Mouse (Mus musculus) liver, embryonic 11.5 days (tissue): Measurements from ENCODE around the gene Irgc1. TPM values are rescaled to one million over a fixed set of nuclear protein-coding genes. Genes with fewer than 3 reads are reported as not detected.

Source experiments
- ATAC-seq: fragments of 200-750 bp; cut with Nextera tagmentation; replicated peaks from 2 replicates; pipeline ENCODE4 v1.8.0; 2017; ENCODE audit warnings: moderate number of reproducible peaks, mild to moderate bottlenecking, moderate TSS enrichment, moderate library complexity; ENCODE audit not compliant: low FRiP score
- DNase-seq: peaks from one replicate; pipeline ENCODE4 v3.0.0-alpha.2; 2017; ENCODE audit warnings: low spot score
- H3K27ac ChIP-seq: fragments of 300-500 bp; sonication (generic); 2 replicates; pipeline ENCODE4 v1.5.1; 2014; ENCODE audit warnings: mild to moderate bottlenecking, low read depth, low read length, control low read depth
- H3K27me3 ChIP-seq: fragments of 300-500 bp; sonication (generic); replicated peaks from 2 replicates; pipeline ENCODE4 v1.6.1; 2014; ENCODE audit warnings: low read length, mixed read lengths; ENCODE audit not compliant: control insufficient read depth, insufficient read depth
- H3K36me3 ChIP-seq: fragments of 300-500 bp; sonication (generic); 2 replicates; pipeline ENCODE4 v1.6.1; 2014; ENCODE audit warnings: mild to moderate bottlenecking, low read length, moderate library complexity, mixed read lengths; ENCODE audit not compliant: control insufficient read depth, insufficient read depth
- H3K4me1 ChIP-seq: fragments of 300-500 bp; sonication (generic); replicated peaks from 2 replicates; pipeline ENCODE4 v1.6.1; 2014; ENCODE audit warnings: low read length, mixed read lengths; ENCODE audit not compliant: control insufficient read depth, insufficient read depth
- H3K4me2 ChIP-seq: fragments of 300-500 bp; sonication (generic); 2 replicates; pipeline ENCODE4 v1.6.1; 2014; ENCODE audit warnings: mild to moderate bottlenecking, control low read depth, moderate library complexity
- H3K4me3 ChIP-seq: fragments of 300-500 bp; sonication (generic); 2 replicates; pipeline ENCODE4 v1.5.1; 2014; ENCODE audit warnings: low read depth, low read length, control low read depth
- H3K9ac ChIP-seq: fragments of 300-500 bp; sonication (generic); 2 replicates; pipeline ENCODE4 v1.6.1; 2014; ENCODE audit warnings: low read depth, low read length, control low read depth
- H3K9me3 ChIP-seq: fragments of 300-500 bp; sonication (generic); 2 replicates; pipeline ENCODE4 v1.6.1; 2016; ENCODE audit warnings: low read length, inconsistent platforms, mixed read lengths; ENCODE audit not compliant: control insufficient read depth
- WGBS: fragments of 180-500 bp; shearing (Covaris S2); extraction: QIAGEN DNeasy Blood & Tissue Kit; methylation state at CpG from one replicate; pipeline ENCODE4 v1.1.7; 2014; 5-methylcytosine and 5-hydroxymethylcytosine counted together
- polyA plus RNA-seq: library from polyadenylated mRNA; unstranded; fragments of >200 nt; fragmentation: Nextera tagmentation; extraction: Ambion mirVana; gene quantifications from 2 replicates; pipeline ENCODE4 v1.2.1, GENCODE M21; 2014

The Irgc1 gene
- polyA plus RNA-seq, 1 experiment from 2014 or later = not detected

DNA sequence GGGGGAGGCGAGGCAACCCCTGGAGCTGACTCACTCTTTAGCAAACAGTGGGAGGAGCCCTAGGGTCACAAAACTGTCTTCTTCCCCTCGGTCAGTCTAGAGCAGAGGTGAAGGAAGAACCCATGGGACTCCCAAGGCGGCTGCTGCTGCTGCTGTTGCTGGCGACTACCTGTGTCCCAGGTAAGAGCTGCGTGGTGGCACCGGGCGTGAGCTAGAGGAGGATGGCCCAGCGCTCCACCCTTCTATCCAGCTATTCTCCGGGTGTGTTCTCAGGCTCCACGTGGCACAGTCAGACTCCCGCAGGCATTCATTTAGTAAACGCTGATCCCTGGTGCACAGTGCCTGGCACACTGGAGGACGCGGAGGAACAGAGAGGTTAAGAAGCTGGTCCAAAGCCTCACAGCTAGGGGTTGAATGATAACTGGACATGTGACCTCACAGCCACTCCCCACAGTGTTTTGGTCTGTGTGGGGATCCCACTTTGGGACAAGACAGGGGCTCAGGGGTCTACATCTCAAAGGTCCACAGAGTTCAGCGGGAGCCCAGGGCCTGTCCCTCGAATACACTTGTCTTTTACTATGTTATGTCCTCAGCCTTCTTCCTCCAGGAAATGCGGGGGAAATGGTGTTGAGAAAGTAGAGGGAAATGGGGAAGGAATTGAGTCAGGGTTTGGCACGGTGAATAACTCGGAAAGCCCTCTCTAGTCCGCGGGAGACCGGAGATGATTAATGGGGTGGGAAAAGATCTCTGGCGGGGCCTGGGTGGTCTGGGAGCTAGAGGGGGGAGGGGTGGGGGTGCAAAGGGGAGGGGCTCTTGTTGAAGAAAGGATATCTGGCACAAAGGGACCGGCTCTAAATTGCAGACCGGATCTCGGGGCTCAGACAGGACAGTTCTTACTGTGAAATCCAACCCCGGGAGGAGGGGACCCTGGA, 10.6 kb upstream of the Irgc1 start, which contains the start of gene Plaur:
Gene Plaur (plus strand): TSS at position 97 of the 932 bp plus-strand sequence.
- DNase-seq (peak; percentile 56), ATAC-seq (peak; percentile 63)
- H3K9ac ChIP-seq = peak within 1 kb of the TSS; percentile 42
- peaks cover 10% of the 10 kb centered on the region for H3K4me1 ChIP-seq
- peak within 1 kb of the TSS; percentile 46 for H3K4me3 ChIP-seq
- H3K4me2 ChIP-seq = peak within 1 kb of the TSS; percentile 68
- WGBS = 2% methylated on average over 27 of the region's 27 CpGs
- H3K36me3 ChIP-seq = no peaks in the 10 kb centered on the region
- peak within 1 kb of the TSS; percentile 41; the same call in 1 of the 2 replicates for H3K27ac ChIP-seq
- peaks cover 2% of the 10 kb centered on the region for H3K27me3 ChIP-seq
- no peaks in the 10 kb centered on the region for H3K9me3 ChIP-seq

DNA sequence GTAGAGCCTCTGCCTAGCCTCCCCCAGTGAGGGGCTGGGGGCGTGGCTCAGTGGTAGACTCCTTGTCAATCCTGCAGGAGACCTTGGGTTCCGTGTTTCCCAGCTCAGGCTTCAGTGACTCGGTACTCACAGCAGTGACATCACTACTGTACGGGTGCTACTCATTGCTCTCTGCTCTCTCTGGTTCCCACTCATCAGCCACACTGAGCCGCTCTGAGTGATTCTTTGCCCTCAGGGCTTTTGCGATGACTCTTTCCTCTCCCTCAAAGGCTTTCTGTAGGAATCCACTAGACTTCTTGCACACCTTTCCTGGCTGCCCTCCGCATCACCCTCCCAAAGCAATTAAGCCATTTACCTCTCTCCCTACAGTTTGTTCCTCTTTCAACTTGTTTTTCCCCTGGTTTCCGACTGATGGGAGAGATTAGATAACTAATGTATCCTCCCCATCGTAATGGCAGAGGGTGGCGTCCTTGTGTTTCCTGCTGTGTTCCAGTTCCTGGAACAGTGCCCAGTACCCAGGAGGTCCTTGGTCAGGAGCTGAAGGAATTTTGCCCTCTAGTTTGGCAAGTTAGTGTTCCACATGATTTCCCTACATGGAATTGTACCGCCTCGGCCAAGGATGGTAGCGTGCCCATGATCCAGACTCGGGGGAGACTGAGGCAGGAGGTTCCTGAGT, 9.4 kb upstream of the Irgc1 start:
- H3K27ac ChIP-seq = no peak overlapping the region
- H3K4me2 ChIP-seq = no peak overlapping the region
- H3K4me1 ChIP-seq = peaks cover 10% of the 10 kb centered on the region
- DNase-seq = no peak
- no peak overlapping the region for H3K4me3 ChIP-seq
- no peak overlapping the region for H3K9ac ChIP-seq
- ATAC-seq = no peak
- 34% methylated on average over 14 of the region's 14 CpGs for WGBS
- H3K36me3 ChIP-seq = no peaks in the 10 kb centered on the region
- no peaks in the 10 kb centered on the region for H3K9me3 ChIP-seq
- peaks cover 2% of the 10 kb centered on the region for H3K27me3 ChIP-seq

DNA sequence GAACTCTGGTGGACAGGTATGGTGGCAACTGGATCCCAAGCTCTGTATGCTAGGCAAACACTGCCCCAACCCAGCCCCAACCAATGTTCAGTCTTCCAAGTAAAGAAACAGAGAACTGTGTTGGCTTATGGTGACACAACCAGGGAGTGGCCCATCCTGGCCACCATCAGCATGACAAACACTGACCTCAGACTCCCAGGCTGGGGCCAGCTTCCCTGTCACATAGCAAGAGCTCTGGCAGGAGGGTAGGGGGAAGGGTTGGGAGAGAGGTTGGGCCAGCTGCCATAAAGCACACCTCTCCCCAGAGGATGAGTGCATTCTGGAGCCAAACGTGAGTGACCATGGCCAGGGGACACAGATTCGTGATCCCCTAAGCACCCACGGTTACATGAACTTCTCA, 7.7 kb upstream of the Irgc1 start:
- peaks cover 10% of the 10 kb centered on the region for H3K4me1 ChIP-seq
- H3K4me3 ChIP-seq = no peak overlapping the region
- no peak overlapping the region for H3K4me2 ChIP-seq
- H3K36me3 ChIP-seq = no peaks in the 10 kb centered on the region
- ATAC-seq (no peak), DNase-seq (no peak)
- H3K27me3 ChIP-seq = peaks cover 2% of the 10 kb centered on the region
- H3K9me3 ChIP-seq = no peaks in the 10 kb centered on the region
- H3K27ac ChIP-seq = no peak overlapping the region
- H3K9ac ChIP-seq = no peak overlapping the region
- 57% methylated on average over 3 of the region's 3 CpGs for WGBS

DNA sequence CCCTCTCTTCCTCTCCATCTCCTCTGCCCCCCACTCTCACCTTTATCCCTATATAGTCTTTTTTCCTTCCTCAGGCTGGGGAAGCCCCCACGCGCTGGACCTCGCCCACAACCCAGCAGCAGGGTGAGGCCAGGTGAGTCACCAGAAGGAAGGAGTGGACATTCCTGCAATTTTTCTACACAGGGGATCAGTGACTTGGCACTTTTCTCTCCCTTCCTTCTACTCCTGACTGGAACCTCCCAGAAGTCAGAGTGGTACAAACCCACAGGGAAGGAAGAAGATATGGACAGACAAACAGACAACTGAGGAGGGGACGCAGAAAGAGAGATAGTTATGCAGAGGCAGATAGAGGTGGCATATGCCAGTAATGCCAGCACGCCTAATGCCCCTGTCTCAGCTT, 7.3 kb upstream of the Irgc1 start:
- Histone ChIP-seq H3K9me3 (no peaks in the 10 kb centered on the region), H3K27me3 (peaks cover 2% of the 10 kb centered on the region), H3K4me1 (peaks cover 10% of the 10 kb centered on the region), H3K27ac (no peak overlapping the region), H3K4me2 (no peak overlapping the region), H3K9ac (no peak overlapping the region), H3K36me3 (no peaks in the 10 kb centered on the region), H3K4me3 (no peak overlapping the region)
- ATAC-seq (no peak), DNase-seq (no peak)
- 55% methylated on average over 5 of the region's 5 CpGs for WGBS

DNA sequence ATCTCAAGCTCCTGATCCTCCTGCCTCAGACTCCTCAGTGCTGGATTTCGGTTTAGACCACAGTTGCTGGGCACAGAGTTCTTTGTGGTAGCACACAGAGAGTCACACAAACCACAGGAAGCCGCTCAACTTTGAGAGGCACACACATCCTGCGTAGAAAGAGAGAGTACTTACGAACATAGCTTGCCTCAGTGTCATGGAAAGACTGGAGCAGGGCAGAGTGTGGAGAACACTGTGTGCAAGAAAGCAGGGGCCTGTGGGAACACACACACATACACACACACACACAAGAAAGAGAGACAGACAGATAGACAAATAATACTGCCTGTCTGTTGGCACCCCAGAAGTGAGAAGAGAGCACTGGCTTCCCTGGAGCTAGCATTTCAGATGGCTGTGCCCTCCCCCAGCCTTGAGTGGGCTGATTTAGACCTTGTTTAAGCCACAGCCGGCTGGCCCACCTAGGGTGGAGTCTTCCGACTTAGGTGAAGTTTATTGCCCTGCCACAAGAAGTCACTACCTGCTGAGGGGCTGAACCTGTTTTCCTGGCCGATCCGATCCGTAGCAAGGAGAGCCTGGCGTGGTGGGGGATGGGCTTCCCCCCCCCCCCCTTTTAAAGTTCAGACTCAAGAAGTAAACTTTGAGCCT, 5.8 kb upstream of the Irgc1 start:
- peaks cover 2% of the 10 kb centered on the region for H3K27me3 ChIP-seq
- 43% methylated on average over 10 of the region's 10 CpGs for WGBS
- H3K4me3 ChIP-seq = no peak overlapping the region
- H3K9me3 ChIP-seq = no peaks in the 10 kb centered on the region
- H3K36me3 ChIP-seq = no peaks in the 10 kb centered on the region
- H3K9ac ChIP-seq = no peak overlapping the region
- no peak overlapping the region for H3K27ac ChIP-seq
- no peak for ATAC-seq
- no peak overlapping the region for H3K4me2 ChIP-seq
- no peak for DNase-seq
- peaks cover 8% of the 10 kb centered on the region for H3K4me1 ChIP-seq

DNA sequence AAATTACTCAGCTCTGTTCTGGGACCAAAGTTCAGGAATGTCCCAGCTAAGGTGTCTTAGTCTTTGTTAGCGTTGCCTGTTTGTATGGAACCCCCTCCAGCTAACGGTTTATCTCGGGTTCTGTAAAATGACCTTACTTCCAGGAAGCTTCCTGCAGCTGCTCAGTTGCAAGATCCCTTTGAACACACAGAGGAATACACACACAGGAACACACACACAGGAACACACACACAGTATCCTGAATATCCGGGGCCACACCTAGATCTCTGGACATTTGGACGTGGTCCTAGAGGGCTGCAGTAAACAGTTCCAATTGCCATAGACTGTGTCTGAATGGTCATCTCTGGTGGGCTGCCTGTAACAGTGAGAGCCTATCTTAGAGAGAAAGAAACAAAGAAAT, 3.6 kb upstream of the Irgc1 start:
- no peaks in the 10 kb centered on the region for H3K36me3 ChIP-seq

DNA sequence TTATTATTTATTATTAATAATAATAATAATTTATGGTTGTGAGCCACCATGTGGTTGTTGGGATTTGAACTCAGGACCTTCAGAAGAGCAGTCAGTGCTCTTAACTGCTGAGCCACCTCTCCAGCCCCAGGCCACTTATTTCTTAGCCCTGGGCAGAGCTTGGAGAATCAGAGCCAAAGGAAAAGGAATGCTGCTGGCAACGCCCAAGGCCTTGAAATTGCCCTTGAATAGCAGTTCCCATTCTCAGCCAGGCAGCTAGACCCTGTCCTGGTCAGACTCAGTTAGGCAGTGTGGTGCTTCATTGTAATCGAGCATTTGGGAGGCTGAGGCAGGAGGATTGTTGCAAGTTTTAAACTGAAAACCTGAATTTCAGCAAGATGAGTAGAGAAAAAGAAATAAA, 2.1 kb upstream of the Irgc1 start:
- Histone ChIP-seq H3K9me3 (no peaks in the 10 kb centered on the region), H3K9ac (no peak overlapping the region), H3K4me2 (no peak overlapping the region), H3K4me3 (no peak overlapping the region), H3K36me3 (no peaks in the 10 kb centered on the region), H3K4me1 (no peaks in the 10 kb centered on the region), H3K27me3 (no peaks in the 10 kb centered on the region), H3K27ac (no peak overlapping the region)
- DNase-seq (no peak), ATAC-seq (no peak)
- 69% methylated on average over 2 of the region's 2 CpGs for WGBS

More for the DNA sequence above, 3.6 kb upstream of the Irgc1 start:
- DNase-seq (no peak), ATAC-seq (no peak)
- no peaks in the 10 kb centered on the region; the same call in none of the 2 replicates for H3K27me3 ChIP-seq
- WGBS = 80% methylated on average over 5 of the region's 5 CpGs
- no peak overlapping the region for H3K9ac ChIP-seq
- H3K9me3 ChIP-seq = no peaks in the 10 kb centered on the region
- H3K4me2 ChIP-seq = no peak overlapping the region
- H3K27ac ChIP-seq = no peak overlapping the region
- H3K4me3 ChIP-seq = no peak overlapping the region
- no peaks in the 10 kb centered on the region for H3K4me1 ChIP-seq

DNA sequence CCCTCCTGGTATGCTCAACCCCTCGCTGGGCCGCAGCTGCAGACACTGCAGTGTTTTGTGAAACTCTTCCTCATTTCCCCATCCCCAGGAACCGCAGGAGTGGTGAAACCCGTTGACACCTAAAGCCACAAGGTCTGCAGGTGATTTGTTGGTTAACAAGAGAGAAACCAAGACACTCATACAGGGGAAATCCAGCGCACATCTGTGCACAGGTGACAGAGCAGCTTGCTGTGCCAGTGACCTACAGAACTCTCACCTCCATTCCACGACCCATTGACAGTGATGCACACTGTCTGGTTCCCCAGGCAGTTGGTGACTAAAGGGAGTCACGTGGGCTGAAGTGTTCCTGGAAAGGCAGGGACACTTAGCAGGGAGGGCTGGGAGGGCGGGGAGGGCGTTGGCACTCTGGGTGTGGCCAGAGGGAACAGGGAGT, 1.5 kb downstream of the Irgc1 start:
- Histone ChIP-seq H3K9ac (no peak overlapping the region), H3K27me3 (no peaks in the 10 kb centered on the region), H3K36me3 (no peaks in the 10 kb centered on the region), H3K4me3 (no peak overlapping the region), H3K9me3 (no peaks in the 10 kb centered on the region), H3K27ac (no peak overlapping the region), H3K4me2 (no peak overlapping the region), H3K4me1 (no peaks in the 10 kb centered on the region)
- WGBS = 40% methylated on average over 9 of the region's 9 CpGs
- ATAC-seq (no peak), DNase-seq (no peak)
